Mouse (Mus musculus) liver, embryonic 14.5 days (tissue): ENCODE data around the gene Klf16. TPM values are rescaled to one million over a fixed set of nuclear protein-coding genes. Genes with fewer than 3 reads are reported as not detected.
A peak's percentile ranks its signal among the peaks of the same experiment; 100 is the strongest.

Source experiments
- ATAC-seq: fragments of 200-750 bp; cut with Nextera tagmentation; 2 replicates; pipeline ENCODE4 v1.8.0; 2017; ENCODE audit warnings: moderate number of reproducible peaks, mild to moderate bottlenecking, moderate library complexity; ENCODE audit not compliant: insufficient read depth
- DNase-seq, 3 experiments: peaks; one replicate each; pipeline ENCODE4 v3.0.0-alpha.2; 2012 to 2013; ENCODE audit warnings: low read depth in 3 of 3, low spot score in 3 of 3
- H3K27ac ChIP-seq: fragments of 300-500 bp; sonication (generic); 2 replicates; pipeline ENCODE4 v1.5.1; 2014; ENCODE audit warnings: moderate library complexity, mild to moderate bottlenecking, control low read depth, inconsistent platforms
- H3K27me3 ChIP-seq: fragments of 300-500 bp; sonication (generic); 2 replicates; pipeline ENCODE4 v1.6.1; 2014; ENCODE audit warnings: mild to moderate bottlenecking, low read length, moderate library complexity; ENCODE audit not compliant: control insufficient read depth, insufficient read depth
- H3K36me3 ChIP-seq: fragments of 300-500 bp; sonication (generic); replicated peaks from 2 replicates; pipeline ENCODE4 v1.6.1; 2014; ENCODE audit warnings: low read depth; ENCODE audit not compliant: control insufficient read depth, insufficient read depth
- H3K4me1 ChIP-seq, 2 experiments: fragments of 200-500 bp in 1 of 2; fragments of 300-500 bp in 1 of 2; sonication (generic) in 1 of 2; replicated peaks; 2 replicates each; pipeline ENCODE4 v1.6.1; 2012 to 2014; ENCODE audit warnings: antibody characterized with exemption in 1 of 2, inconsistent platforms in 1 of 2, low read length in 1 of 2; ENCODE audit not compliant: control insufficient read depth in 2 of 2, insufficient read depth in 2 of 2
- H3K4me2 ChIP-seq: fragments of 300-500 bp; sonication (generic); 2 replicates; pipeline ENCODE4 v1.6.1; 2014; ENCODE audit warnings: low read depth, mild to moderate bottlenecking, control low read depth, moderate library complexity
- H3K4me3 ChIP-seq, 2 experiments: fragments of 200-500 bp in 1 of 2; fragments of 300-500 bp in 1 of 2; sonication (generic) in 1 of 2; 2 replicates each; pipeline ENCODE4 v1.5.1; 2012 to 2014; ENCODE audit warnings: low read depth in 2 of 2, low read length in 2 of 2, mild to moderate bottlenecking in 2 of 2, control low read depth in 1 of 2, inconsistent platforms in 1 of 2, moderate library complexity in 1 of 2; ENCODE audit not compliant: insufficient read depth in 1 of 2
- H3K9ac ChIP-seq: fragments of 300-500 bp; sonication (generic); replicated peaks from 2 replicates; pipeline ENCODE4 v1.6.1; 2014; ENCODE audit warnings: mild to moderate bottlenecking, control low read depth, moderate library complexity
- H3K9me3 ChIP-seq: fragments of 300-500 bp; sonication (generic); 2 replicates; pipeline ENCODE4 v1.6.1; 2016; ENCODE audit warnings: low read length, mixed read lengths; ENCODE audit not compliant: control insufficient read depth
- CTCF ChIP-seq: IDR thresholded peaks from 2 replicates; pipeline ENCODE4 v1.5.1; 2016; ENCODE audit warnings: antibody characterized with exemption, low read depth, control low read depth
- EP300 ChIP-seq: IDR thresholded peaks from 2 replicates; pipeline ENCODE4 v1.6.1; 2016; ENCODE audit warnings: antibody characterized with exemption, low read depth
- WGBS: fragments of 180-500 bp; shearing (Covaris S2); extraction: QIAGEN DNeasy Blood & Tissue Kit; methylation state at CpG from one replicate; pipeline ENCODE4 v1.1.7; 2014; ENCODE audit not compliant: insufficient replicate concordance; 5-methylcytosine and 5-hydroxymethylcytosine counted together
- polyA plus RNA-seq, 2 experiments: library from polyadenylated mRNA; depleted of rRNA in 1 of 2; stranded (reverse) in 1 of 2; unstranded in 1 of 2; fragments of >200 nt; fragmentation: Nextera tagmentation in 1 of 2; extraction: Ambion mirVana in 1 of 2; gene quantifications; 2 replicates each; pipeline versions ENCODE4 v1.2.1 to v1.2.3; 2012 to 2014

Klf16 gene
- polyA plus RNA-seq, 2 experiments = 10.6 to 13.8 TPM

DNA sequence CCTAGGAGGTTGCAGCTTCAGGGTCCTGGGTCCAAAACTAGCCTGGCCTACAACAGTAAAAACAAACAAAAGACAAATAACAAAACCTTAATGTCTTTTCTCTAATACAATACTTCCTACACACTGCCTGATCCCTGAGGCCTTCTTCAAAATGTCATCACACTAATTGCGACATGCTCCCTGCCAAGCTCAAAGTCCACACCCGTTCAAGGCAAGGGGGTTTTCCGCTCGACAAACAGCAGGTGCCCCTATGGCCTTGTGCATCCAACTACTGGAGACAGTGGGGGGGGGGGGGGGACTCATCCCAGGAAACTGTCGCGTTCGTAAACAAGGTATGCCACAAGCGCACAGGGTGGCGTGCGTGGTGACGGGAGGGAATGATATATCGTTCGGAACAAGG is 16.5 kb downstream of the Klf16 start:
- Histone ChIP-seq H3K27ac (peak overlapping the region; percentile 78), H3K36me3 (peaks cover 3% of the 10 kb centered on the region), H3K9ac (peak overlapping the region; percentile 92), H3K4me2 (peak overlapping the region; percentile 85), H3K4me3 (peak overlapping the region; percentile 81 to 100), H3K4me1 (peaks cover 5 to 26% of the 10 kb centered on the region in 2 experiments), H3K9me3 (no peaks in the 10 kb centered on the region), H3K27me3 (no peaks in the 10 kb centered on the region)
- ATAC-seq (no peak), DNase-seq (no peak)
- TF ChIP-seq CTCF (no peak), EP300 (no peak)
- WGBS = under 1% methylated on average over 13 of the region's 13 CpGs

GRCm38 (mm10) chr10:80559431-80559830 is 17.7 kb downstream of the Klf16 start:
- no peak for TF ChIP-seq CTCF
- no peak for TF ChIP-seq EP300
- WGBS = 82% methylated on average over 7 of the region's 7 CpGs
- no peaks in the 10 kb centered on the region for H3K27me3 ChIP-seq
- H3K36me3 ChIP-seq = no peaks in the 10 kb centered on the region
- H3K4me2 ChIP-seq = peak overlapping the region; percentile 85
- H3K27ac ChIP-seq = no peak overlapping the region
- peak overlapping the region; percentile 2 to 24; a peak in 2 of 4 replicates for H3K4me3 ChIP-seq
- peak overlapping the region; percentile 14; the same call in 1 of the 2 replicates for H3K9ac ChIP-seq
- DNase-seq = no peak
- H3K9me3 ChIP-seq = no peaks in the 10 kb centered on the region
- ATAC-seq = no peak
- H3K4me1 ChIP-seq = peaks cover 9 to 33% of the 10 kb centered on the region in 2 experiments

GRCm38 (mm10) chr10:80557346-80557965 is 19.7 kb downstream of the Klf16 start:
- H3K36me3 ChIP-seq = no peaks in the 10 kb centered on the region; the same call in 1 of the 2 replicates
- H3K4me1 ChIP-seq = peaks cover 28 to 51% of the 10 kb centered on the region in 2 experiments
- no peaks in the 10 kb centered on the region for H3K27me3 ChIP-seq
- ATAC-seq (no peak), DNase-seq (no peak)
- H3K4me3 ChIP-seq = no peak overlapping the region
- H3K4me2 ChIP-seq = no peak overlapping the region
- TF ChIP-seq EP300 = no peak
- TF ChIP-seq CTCF = peak; percentile 97
- no peak overlapping the region; the same call in 1 of the 2 replicates for H3K9ac ChIP-seq
- no peak overlapping the region for H3K27ac ChIP-seq
- H3K9me3 ChIP-seq = no peaks in the 10 kb centered on the region
- WGBS = 35% methylated on average over 5 of the region's 5 CpGs

- Histone ChIP-seq H3K4me3 (peak overlapping the region; percentile 5 to 45), H3K4me2 (peak overlapping the region; percentile 88), H3K36me3 (peaks cover 13% of the 10 kb centered on the region), H3K27me3 (no peaks in the 10 kb centered on the region), H3K9me3 (no peaks in the 10 kb centered on the region), H3K4me1 (peaks cover 25 to 43% of the 10 kb centered on the region in 2 experiments), H3K9ac (peak overlapping the region; percentile 64), H3K27ac (peak overlapping the region; percentile 97)
- TF ChIP-seq CTCF (no peak), EP300 (no peak)
- DNase-seq = no peak
- peak; percentile 55 for ATAC-seq
- WGBS = 43% methylated on average over 6 of the region's 6 CpGs
Measured at GRCm38 (mm10) chr10:80553997-80554396, 23.1 kb downstream of the Klf16 start.

GRCm38 (mm10) chr10:80553575-80553974 is 23.5 kb downstream of the Klf16 start:
- peak overlapping the region; percentile 64 for H3K9ac ChIP-seq
- peaks cover 28 to 41% of the 10 kb centered on the region in 2 experiments for H3K4me1 ChIP-seq
- H3K36me3 ChIP-seq = peaks cover 13% of the 10 kb centered on the region
- peak overlapping the region; percentile 88 for H3K4me2 ChIP-seq
- peak; percentile 19; the same call in 1 of the 2 replicates for TF ChIP-seq CTCF
- peak; percentile 77 for TF ChIP-seq EP300
- ATAC-seq = peak; percentile 93
- peak; percentile 78 to 81 (median 80) for DNase-seq
- peak overlapping the region; percentile 97 for H3K27ac ChIP-seq
- WGBS = 7% methylated on average over 8 of the region's 8 CpGs
- no peaks in the 10 kb centered on the region for H3K27me3 ChIP-seq
- no peaks in the 10 kb centered on the region for H3K9me3 ChIP-seq
- peak overlapping the region; percentile 8 to 45 for H3K4me3 ChIP-seq
